Mouse (Mus musculus): ENCODE results near the gene Auts2. TPM values are rescaled to one million over a fixed set of nuclear protein-coding genes. Genes with fewer than 3 reads are reported as not detected.

Auts2 gene
- polyA plus RNA-seq, 1 experiment from 2014 or later: 45.3 TPM

DNA sequence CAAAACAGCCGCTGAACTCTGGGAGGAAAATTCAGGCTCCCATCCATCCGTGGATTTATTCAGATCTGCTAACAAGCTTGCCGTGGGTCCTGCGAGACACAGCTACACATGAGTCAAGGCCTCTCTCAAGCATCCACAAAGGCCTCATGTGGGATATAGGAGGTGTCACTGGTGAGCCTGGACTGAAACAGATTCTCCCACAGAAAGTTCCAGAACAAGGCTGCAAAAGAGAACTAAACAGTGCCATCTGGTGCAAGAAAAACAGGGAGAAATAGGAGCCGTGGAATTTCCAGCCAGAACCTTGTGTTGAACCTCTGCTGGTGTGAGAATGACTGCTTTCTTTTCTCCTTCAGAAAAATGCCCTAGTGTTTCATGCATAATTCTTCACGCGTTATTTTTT lies 429.7 kb downstream of the Auts2 start:
- Histone ChIP-seq H3K27ac (replicated peaks) (no peak overlapping the region), H3K4me1 (peaks cover 18% of the 10 kb centered on the region; the same call in 1 of the 2 replicates), H3K4me2 (replicated peaks) (no peak overlapping the region), H3K36me3 (no peaks in the 10 kb centered on the region), H3K9me3 (replicated peaks) (no peaks in the 10 kb centered on the region), H3K9ac (no peak overlapping the region), H3K27me3 (no peaks in the 10 kb centered on the region), H3K4me3 (replicated peaks) (no peak overlapping the region)
- ATAC-seq (ENCODE audit: insufficient number of reproducible peaks, low FRiP score, low TSS enrichment, low read depth): no peak
- 28% methylated on average over 7 of the region's 7 CpGs for WGBS

DNA sequence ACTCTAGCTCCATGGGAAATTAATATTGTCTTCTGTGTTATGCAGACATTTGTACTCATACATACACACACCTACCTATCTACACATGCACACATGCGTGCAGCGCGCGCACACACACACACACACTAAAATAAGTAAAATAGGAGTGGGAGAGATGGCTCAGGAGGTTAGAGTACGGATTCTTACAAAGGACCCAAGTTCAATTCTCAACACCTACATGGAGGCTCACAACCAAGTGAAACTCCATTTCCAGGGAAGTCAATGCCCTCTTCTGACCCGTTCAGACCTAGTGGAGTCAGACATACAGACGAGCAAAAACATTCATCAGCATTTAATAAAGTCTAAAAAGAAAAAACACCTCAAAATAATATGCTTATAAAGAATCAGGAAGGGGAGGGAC lies 430.5 kb downstream of the Auts2 start:
- ATAC-seq (ENCODE audit: insufficient number of reproducible peaks, low FRiP score, low TSS enrichment, low read depth): no peak
- Histone ChIP-seq H3K36me3 (no peaks in the 10 kb centered on the region), H3K9ac (no peak overlapping the region), H3K4me1 (peaks cover 23% of the 10 kb centered on the region; the same call in 1 of the 2 replicates), H3K4me3 (replicated peaks) (no peak overlapping the region), H3K4me2 (replicated peaks) (no peak overlapping the region), H3K9me3 (replicated peaks) (no peaks in the 10 kb centered on the region), H3K27ac (replicated peaks) (no peak overlapping the region), H3K27me3 (no peaks in the 10 kb centered on the region)
- 87% methylated on average over 7 of the region's 7 CpGs for WGBS

DNA sequence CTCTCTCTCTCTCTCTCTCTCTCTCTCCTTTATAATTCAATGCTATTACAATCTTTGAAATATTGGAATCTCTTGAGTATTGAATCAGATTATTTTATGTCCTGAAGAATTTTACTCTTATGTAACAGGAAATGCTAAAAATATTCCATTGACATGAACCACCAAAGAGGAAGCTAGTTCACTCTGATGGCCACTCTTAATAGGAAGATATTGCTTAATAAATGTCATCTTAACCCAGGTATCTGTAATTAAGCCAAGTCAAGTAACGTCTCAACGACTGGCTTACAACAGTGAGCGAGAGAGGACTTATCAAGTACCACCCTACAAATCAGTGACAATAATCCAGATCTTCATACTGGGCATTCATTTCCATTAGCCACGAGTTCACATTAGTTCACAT lies 440.7 kb downstream of the Auts2 start:
- Histone ChIP-seq H3K9ac (no peak overlapping the region), H3K27ac (replicated peaks) (no peak overlapping the region)
- 90% methylated on average over 4 of the region's 4 CpGs for WGBS

DNA sequence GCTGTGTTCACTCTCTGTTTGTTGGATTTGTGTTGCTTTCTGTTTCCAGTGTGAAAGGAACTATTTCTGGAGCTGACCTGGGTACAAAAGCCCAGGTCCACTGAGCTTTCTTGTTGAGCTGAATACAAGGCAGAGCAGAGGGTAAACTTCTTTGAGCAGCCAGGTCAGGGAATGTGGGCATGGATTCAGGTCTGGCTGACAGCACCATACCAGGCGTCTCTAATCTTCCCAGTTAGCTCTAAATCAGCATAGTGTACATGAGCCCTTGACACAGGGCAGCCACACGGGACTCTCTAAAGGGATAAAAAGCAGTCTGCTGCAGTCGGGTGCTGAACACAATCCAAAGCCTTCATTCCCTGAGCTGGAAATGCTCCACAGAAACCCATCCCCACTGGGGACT lies 444.7 kb downstream of the Auts2 start:
- Histone ChIP-seq H3K4me1 (peaks cover 6% of the 10 kb centered on the region), H3K9ac (no peak overlapping the region), H3K4me2 (replicated peaks) (no peak overlapping the region), H3K9me3 (replicated peaks) (no peaks in the 10 kb centered on the region), H3K27ac (replicated peaks) (no peak overlapping the region), H3K4me3 (replicated peaks) (no peak overlapping the region), H3K36me3 (peaks cover 3% of the 10 kb centered on the region; the same call in 1 of the 2 replicates), H3K27me3 (no peaks in the 10 kb centered on the region)
- WGBS: 39% methylated on average over 3 of the region's 3 CpGs
- ATAC-seq (ENCODE audit: insufficient number of reproducible peaks, low FRiP score, low TSS enrichment, low read depth): no peak

More for the DNA sequence above, 440.7 kb downstream of the Auts2 start:
- ATAC-seq (ENCODE audit: insufficient number of reproducible peaks, low FRiP score, low TSS enrichment, low read depth): no peak
- H3K4me3 ChIP-seq (replicated peaks): no peak overlapping the region
- no peaks in the 10 kb centered on the region for H3K36me3 ChIP-seq
- H3K4me1 ChIP-seq: peaks cover 6% of the 10 kb centered on the region
- H3K27me3 ChIP-seq: no peaks in the 10 kb centered on the region
- no peaks in the 10 kb centered on the region for H3K9me3 ChIP-seq (replicated peaks)
- no peak overlapping the region for H3K4me2 ChIP-seq (replicated peaks)

DNA sequence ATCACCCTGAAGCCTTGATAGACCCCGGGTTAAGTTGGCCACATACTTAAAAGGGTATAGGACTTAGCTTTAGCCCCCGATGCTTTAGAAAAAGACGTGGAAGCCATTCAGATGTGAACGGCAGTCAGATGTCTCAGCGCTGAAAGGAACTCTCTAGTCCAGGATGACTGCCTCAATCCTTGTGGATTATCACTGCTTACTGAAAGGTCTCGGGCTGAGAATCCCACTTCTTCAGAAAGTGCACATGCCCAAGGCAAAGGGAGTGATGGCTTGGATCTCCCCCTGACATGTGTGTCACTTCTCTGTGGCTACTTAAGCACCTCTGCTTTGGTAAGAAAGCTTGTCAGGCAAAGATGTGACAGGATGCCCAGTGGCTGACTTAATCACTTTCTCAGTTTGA lies 450.4 kb downstream of the Auts2 start:
- no peak overlapping the region for H3K9ac ChIP-seq
- no peak overlapping the region for H3K4me3 ChIP-seq (replicated peaks)
- no peak overlapping the region for H3K4me2 ChIP-seq (replicated peaks)
- peaks cover 3% of the 10 kb centered on the region; the same call in 1 of the 2 replicates for H3K36me3 ChIP-seq
- no peaks in the 10 kb centered on the region for H3K27me3 ChIP-seq
- no peak overlapping the region for H3K27ac ChIP-seq (replicated peaks)
- H3K4me1 ChIP-seq: peaks cover 20% of the 10 kb centered on the region
- WGBS: 56% methylated on average over 6 of the region's 6 CpGs
- no peak for ATAC-seq (ENCODE audit: insufficient number of reproducible peaks, low FRiP score, low TSS enrichment, low read depth)
- no peaks in the 10 kb centered on the region for H3K9me3 ChIP-seq (replicated peaks)

DNA sequence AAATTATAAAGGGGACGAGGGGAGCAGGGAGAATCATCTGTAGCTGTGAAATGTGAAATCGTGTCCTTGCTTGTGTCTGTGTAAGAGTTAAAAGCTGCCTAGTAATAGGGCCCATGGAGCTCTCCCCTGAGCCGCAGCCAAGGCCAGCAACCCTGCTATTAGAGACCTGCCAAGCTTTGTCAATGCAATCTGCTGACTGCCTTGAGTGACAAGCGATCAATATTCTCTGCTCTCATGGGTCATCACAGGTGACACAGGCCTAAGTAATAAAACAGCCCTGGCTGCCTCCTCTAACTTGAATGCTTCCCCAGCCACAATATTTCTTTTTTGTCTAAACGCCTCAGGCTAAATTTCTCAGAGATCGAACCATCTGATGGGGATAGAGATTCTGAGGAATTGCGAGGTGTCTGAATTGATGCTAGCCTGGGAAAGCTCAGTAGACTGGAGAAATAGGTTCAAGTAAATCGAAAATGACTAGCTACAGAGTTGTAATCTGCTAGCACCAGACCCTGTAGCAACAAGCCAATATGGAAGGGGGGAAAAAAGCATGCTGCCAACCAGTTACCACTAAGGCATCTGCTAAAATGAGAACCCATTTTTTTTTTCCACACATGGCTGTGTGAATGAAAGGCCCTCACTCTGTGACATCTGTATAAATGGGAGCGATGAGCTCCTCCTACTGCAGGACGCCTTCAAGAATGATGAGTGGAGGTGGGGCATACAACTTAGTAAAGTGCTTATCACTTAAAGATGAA lies 453.5 kb downstream of the Auts2 start:
- H3K36me3 ChIP-seq: no peaks in the 10 kb centered on the region
- H3K4me1 ChIP-seq: peaks cover 24% of the 10 kb centered on the region
- H3K9me3 ChIP-seq (replicated peaks): no peaks in the 10 kb centered on the region
- no peak overlapping the region for H3K4me2 ChIP-seq (replicated peaks)
- H3K4me3 ChIP-seq (replicated peaks): no peak overlapping the region
- no peak for ATAC-seq (ENCODE audit: insufficient number of reproducible peaks, low FRiP score, low TSS enrichment, low read depth)
- 74% methylated on average over 10 of the region's 10 CpGs for WGBS
- no peaks in the 10 kb centered on the region for H3K27me3 ChIP-seq
- no peak overlapping the region for H3K27ac ChIP-seq (replicated peaks)
- no peak overlapping the region for H3K9ac ChIP-seq

DNA sequence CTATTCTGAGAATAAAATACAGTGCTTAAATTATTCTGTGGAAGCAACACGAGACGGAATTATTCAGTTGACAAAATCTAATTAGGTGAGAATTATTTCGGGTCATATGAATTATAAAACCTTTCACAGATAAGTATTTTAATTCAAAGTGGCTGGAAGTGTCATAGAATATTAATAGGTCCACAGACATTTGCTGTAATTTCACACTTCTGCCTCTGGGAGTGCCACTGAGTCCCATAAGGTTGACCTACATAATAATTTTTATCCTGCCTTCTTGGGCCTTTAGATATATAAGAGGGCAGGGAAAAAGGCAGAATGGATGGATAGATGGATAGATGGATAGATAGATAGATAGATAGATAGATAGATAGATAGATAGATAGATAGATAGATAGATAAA lies 454.6 kb downstream of the Auts2 start:
- Histone ChIP-seq H3K27ac (replicated peaks) (no peak overlapping the region), H3K36me3 (no peaks in the 10 kb centered on the region), H3K9ac (no peak overlapping the region), H3K4me2 (replicated peaks) (no peak overlapping the region), H3K4me3 (replicated peaks) (no peak overlapping the region), H3K27me3 (no peaks in the 10 kb centered on the region), H3K9me3 (replicated peaks) (no peaks in the 10 kb centered on the region), H3K4me1 (peaks cover 25% of the 10 kb centered on the region)
- WGBS: 80% methylated on average over 3 of the region's 3 CpGs
- no peak for ATAC-seq (ENCODE audit: insufficient number of reproducible peaks, low FRiP score, low TSS enrichment, low read depth)

DNA sequence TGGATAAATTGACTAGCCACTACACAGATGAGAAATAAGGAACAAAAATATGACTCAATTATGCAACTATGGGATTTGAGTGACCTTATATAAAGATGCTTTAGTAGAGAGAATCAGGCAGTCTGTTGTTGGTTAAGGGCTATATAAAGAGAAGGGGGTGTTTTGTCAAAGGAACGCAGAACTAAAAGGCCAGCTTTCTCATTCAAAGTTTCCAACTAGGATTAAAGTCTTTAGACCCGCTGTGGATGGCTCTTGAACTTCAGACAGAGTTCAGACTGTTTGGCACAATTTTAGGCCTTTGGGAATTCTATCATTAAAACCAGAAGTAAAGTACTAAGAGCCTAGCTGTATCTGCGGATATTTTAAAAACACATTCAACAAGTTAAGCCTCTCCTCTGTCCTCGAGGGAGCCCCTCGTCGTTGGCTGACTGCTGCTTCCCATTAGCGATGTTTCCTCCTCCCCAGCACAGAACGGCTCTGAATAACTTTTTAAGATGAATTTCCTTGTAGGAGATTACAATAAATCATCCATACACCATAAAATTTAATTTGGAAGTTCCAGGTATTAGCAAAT lies 459.3 kb downstream of the Auts2 start:
- no peak overlapping the region for H3K4me3 ChIP-seq (replicated peaks)
- ATAC-seq (ENCODE audit: insufficient number of reproducible peaks, low FRiP score, low TSS enrichment, low read depth): peak; percentile 84
- no peak overlapping the region for H3K9ac ChIP-seq
- WGBS: 13% methylated on average over 8 of the region's 8 CpGs
- H3K4me1 ChIP-seq: peaks cover 20% of the 10 kb centered on the region
- H3K9me3 ChIP-seq (replicated peaks): no peaks in the 10 kb centered on the region
- no peaks in the 10 kb centered on the region for H3K27me3 ChIP-seq
- no peaks in the 10 kb centered on the region for H3K36me3 ChIP-seq
- no peak overlapping the region for H3K4me2 ChIP-seq (replicated peaks)
- no peak overlapping the region for H3K27ac ChIP-seq (replicated peaks)

DNA sequence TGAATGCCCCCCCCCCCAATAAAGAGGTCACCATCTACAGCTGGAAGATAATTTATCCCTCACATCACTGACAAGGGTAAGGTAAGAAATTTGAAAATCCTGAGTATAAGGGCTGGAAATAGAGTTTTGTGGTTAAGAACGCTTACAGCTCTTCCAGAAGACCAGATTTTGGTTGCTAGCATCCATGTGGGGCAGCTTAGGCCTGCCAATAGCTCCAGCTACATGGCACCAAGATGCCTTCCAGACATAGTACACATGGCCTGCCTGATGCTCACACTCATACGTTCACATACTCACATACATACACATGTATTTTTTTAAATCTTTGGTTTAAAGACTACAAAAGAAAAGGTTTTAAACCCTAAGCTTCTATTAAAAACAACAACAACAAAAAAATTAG lies 467.2 kb downstream of the Auts2 start:
- WGBS: 54% methylated on average over 2 of the region's 2 CpGs
- H3K36me3 ChIP-seq: no peaks in the 10 kb centered on the region

DNA sequence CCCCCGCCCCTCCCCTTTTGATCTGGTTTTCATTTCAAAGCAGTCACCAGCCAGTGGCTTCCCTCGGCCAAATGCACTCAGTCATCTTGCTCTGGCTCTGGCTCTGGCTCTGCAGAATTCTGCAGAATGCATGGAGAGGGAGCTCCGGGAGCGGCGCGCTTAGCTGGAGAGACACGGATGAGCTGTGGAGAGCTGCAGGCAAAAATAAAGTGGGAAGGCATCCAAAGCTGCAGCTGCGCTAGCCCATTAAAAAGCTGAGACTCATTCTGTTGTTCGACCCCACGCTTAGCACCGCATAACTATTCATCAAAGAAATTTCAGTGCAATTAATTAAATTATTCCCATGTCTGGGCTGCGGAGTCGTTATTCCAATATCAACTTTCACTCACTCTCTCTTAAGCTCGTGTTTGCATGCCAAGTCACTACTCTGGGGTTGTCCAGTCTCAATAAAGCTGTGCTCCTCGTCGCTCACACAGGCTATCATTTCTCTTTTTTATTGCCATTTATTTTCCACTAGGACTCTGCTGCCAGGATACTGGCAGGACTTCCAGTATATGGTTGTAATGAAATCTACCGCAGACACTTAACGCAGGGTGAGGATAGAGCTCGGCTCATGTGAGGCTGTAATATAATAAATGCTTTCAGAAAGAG lies 468.3 kb downstream of the Auts2 start:
- H3K27ac ChIP-seq (replicated peaks): peak overlapping the region; percentile 71
- ATAC-seq (ENCODE audit: insufficient number of reproducible peaks, low FRiP score, low TSS enrichment, low read depth): peak; percentile 86
- no peaks in the 10 kb centered on the region for H3K27me3 ChIP-seq
- 7% methylated on average over 19 of the region's 19 CpGs for WGBS
- peaks cover 44% of the 10 kb centered on the region for H3K4me1 ChIP-seq
- peak overlapping the region; percentile 17 for H3K4me3 ChIP-seq (replicated peaks)
- H3K36me3 ChIP-seq: no peaks in the 10 kb centered on the region
- H3K4me2 ChIP-seq (replicated peaks): peak overlapping the region; percentile 38
- H3K9ac ChIP-seq: no peak overlapping the region
- no peaks in the 10 kb centered on the region for H3K9me3 ChIP-seq (replicated peaks)

More for the DNA sequence above, 467.2 kb downstream of the Auts2 start:
- Histone ChIP-seq H3K4me2 (replicated peaks) (no peak overlapping the region), H3K4me3 (replicated peaks) (no peak overlapping the region), H3K27ac (replicated peaks) (no peak overlapping the region; the same call in 1 of the 2 replicates), H3K9ac (no peak overlapping the region), H3K9me3 (replicated peaks) (no peaks in the 10 kb centered on the region), H3K27me3 (no peaks in the 10 kb centered on the region), H3K4me1 (peaks cover 44% of the 10 kb centered on the region)
- no peak for ATAC-seq (ENCODE audit: insufficient number of reproducible peaks, low FRiP score, low TSS enrichment, low read depth)

DNA sequence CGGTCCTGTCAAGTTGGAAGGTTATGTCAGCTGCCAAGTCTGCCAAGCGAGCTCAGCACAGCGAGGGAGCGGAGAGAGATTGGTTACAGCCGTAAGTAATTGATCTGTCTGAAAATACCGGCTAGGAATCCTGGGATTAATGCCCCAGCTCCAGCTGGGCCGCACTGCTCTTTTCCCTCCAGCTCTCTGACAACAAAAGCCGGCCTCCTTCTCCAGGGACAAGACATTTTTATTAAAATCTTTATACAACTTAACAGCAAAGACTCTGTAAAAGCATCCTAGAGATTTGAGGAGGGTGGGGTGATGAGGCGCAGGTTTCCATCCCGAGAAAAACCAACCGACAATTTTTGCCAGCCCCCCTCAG lies 468.8 kb downstream of the Auts2 start:
- H3K36me3 ChIP-seq: no peaks in the 10 kb centered on the region
- H3K27me3 ChIP-seq: no peaks in the 10 kb centered on the region
- peak overlapping the region; percentile 17 for H3K4me3 ChIP-seq (replicated peaks)
- peak overlapping the region; percentile 71 for H3K27ac ChIP-seq (replicated peaks)
- peak; percentile 78 for ATAC-seq (ENCODE audit: insufficient number of reproducible peaks, low FRiP score, low TSS enrichment, low read depth)
- H3K9ac ChIP-seq: no peak overlapping the region
- no peaks in the 10 kb centered on the region for H3K9me3 ChIP-seq (replicated peaks)
- H3K4me2 ChIP-seq (replicated peaks): peak overlapping the region; percentile 38
- peaks cover 44% of the 10 kb centered on the region for H3K4me1 ChIP-seq
- WGBS: 7% methylated on average over 11 of the region's 11 CpGs

Data from embryonic facial prominence, embryonic 15.5 days (tissue).